Mouse (Mus musculus): ENCODE results near the gene Dido1.

The Dido1 gene

GRCm38 (mm10) chr2:180684031-180684430 is 25.8 kb downstream of the Dido1 start:
- no peak for DNase-seq (ENCODE audit: low spot score in 2 of 2)

- no peak for DNase-seq (ENCODE audit: low spot score in 2 of 2)
Measured at GRCm38 (mm10) chr2:180683524-180683923, 26.3 kb downstream of the Dido1 start.

DNA sequence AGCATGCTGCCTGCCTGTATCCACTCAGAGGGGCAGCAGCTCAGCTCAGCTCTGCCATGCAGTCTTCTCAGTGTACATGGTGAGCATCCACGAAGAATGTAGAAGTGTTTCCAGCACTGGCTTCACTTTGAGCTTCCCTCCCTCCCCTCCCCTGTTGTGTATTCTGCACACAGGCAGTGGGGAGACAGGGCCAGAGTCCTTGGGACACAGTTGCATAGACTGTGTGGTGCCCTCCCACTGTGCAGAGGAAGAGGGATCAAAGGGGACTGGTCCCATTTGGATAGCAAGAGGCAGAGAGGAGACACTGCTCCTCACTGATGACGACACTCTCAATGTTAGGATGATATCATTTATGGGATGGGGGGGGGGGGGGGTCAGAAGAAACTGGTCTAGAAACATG is 28.6 kb downstream of the Dido1 start:
- no peak for DNase-seq (ENCODE audit: low spot score in 2 of 2)

DNA sequence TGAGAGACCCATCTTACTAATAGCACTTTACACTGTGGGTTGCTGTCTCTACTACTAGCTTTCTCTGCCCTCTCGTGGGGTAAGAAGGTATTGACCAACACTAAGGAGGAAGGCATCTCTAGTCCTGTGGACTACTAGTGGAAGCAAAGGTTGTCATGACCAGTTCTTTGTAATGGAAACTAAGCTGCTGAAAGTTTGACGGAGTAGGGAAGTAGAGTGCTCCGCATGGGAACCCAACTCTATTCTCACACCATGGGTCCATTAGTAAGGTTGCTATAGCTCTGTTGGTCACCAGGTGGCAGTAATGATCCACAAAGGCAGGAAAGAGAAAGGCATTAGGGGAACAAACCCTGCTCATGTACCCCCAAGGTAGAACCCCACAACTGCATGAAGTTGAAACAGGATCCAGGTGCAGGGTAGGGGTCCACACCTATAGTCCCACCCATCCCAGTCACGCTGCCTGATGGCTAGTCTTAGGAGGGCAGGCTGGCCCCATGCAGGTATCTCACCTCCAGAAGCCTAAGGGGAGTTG is 31.1 kb downstream of the Dido1 start:
- peak; percentile 68 to 83 for DNase-seq (ENCODE audit: low spot score in 2 of 2)

DNA sequence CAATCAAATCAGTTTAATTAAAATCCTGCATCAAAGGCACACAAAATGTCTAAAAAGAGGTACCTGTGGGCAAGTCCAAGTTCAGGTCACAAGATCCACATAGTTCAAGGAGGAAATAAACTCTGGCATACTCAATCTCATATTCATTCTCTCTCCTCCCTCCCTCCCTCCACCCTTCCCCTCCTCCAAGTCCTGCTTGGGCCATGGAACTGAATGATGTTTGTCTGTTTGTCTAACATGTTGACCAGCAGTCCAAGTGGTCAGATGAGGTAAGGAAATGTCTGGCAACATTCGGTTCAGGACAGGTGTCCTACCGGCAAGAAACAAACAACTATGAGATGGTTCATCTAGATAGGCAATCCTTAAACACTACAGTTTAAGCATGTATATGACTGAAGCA is 33.1 kb downstream of the Dido1 start:
- DNase-seq (ENCODE audit: low spot score in 2 of 2), result no peak

DNA sequence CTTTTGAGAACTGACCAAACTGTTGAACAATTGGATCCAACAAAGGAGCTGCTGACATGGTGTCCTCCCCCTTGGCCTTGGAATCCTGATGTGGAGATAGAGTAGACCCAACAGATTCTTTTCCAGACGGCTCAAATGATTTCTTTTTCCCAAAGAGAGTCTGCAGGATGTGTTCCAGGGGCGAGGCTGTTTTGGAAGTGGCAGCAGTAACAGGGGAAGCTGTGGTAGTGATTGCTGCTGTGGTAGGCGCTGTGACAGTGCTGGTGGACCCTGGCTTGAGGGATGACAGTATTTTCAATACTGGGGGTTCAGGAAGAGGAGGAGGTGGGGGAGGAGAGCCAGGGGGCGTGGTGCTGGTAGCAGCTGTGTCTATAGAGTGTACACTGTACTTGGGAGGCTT is 47.8 kb downstream of the Dido1 start:
- DNase-seq (ENCODE audit: low spot score in 2 of 2), result no peak

DNA sequence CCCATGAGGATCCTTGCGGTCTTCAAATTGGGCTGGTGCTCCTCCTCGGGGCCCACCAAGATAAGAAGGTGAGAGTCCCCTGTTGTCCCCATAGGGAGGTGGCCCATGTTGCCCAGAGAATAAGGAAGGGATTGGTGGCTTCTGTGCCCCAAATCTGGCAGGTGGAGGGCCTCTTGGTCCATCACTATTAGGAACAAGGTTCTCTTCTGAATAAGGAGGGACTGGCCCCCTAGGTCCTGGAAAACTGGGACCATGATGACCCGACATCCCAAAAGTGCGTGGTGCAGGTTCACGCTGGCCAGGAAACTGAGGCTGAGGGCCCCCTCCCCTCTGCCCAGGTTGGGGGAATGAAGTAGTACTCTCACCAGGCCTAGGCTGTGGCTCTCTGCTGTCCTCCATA is 49.3 kb downstream of the Dido1 start:
- no peak for DNase-seq (ENCODE audit: low spot score in 2 of 2)

- no peak for DNase-seq (ENCODE audit: low spot score in 2 of 2)
Measured at GRCm38 (mm10) chr2:180659353-180660150, 50.2 kb downstream of the Dido1 start.

DNA sequence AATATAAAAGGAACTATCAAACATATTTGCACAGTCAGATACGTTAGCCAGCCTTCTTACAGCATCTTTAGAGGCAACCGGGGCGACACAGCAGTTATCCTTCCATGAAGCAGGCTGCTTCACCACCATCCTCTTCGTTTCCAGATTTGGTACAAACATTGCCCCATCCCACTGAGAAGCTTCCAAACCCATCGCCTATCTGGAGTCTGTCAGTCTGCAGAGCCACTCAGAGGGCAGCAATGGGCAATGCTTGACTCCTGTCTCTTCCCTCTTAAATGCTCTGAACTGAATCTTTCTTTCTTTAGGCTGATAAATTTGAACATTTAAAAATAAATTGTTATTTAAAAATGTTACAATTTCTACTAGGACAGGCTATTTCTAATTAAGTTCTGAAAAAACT is 51.4 kb downstream of the Dido1 start:
- no peak for DNase-seq (ENCODE audit: low spot score in 2 of 2)

- peak; percentile 69 to 82 for DNase-seq (ENCODE audit: low spot score in 2 of 2)
Measured at GRCm38 (mm10) chr2:180657394-180658013, 52.3 kb downstream of the Dido1 start.

- no peak for DNase-seq (ENCODE audit: low spot score in 2 of 2)
Measured at GRCm38 (mm10) chr2:180655150-180655549, 54.6 kb downstream of the Dido1 start.

- no peak for DNase-seq (ENCODE audit: low spot score in 2 of 2)
Measured at GRCm38 (mm10) chr2:180654666-180655065, 55.1 kb downstream of the Dido1 start.

DNA sequence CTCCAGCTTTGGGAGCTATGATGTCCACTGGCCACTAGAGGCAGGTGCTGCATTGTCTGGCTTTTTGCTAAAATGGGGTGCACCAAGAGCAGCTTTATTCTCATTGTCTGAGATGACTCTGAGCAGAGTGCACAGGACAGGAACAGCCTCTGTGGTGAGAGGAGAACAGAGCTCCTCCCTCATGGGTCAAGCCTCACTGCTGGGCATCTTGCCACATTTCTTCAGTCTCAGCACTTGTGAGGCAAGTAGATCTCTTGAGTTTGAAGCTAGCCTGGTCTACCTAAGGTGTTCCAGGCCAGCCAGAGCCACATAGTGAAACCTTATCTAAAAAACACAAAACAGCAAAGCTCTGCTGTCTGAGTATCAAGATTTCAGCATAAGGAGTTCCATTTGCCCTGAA is 63.0 kb downstream of the Dido1 start:
- no peak for DNase-seq (ENCODE audit: low spot score in 2 of 2)

- DNase-seq (ENCODE audit: low spot score in 2 of 2), result no peak
Measured at GRCm38 (mm10) chr2:180643626-180644025, 66.2 kb downstream of the Dido1 start.

GRCm38 (mm10) chr2:180642555-180643260 is 67.1 kb downstream of the Dido1 start, which contains the start of gene Tcfl5:
Gene Tcfl5 (minus strand): TSS chr2:180642708.
- DNase-seq (ENCODE audit: low spot score in 2 of 2), result no peak

DNA sequence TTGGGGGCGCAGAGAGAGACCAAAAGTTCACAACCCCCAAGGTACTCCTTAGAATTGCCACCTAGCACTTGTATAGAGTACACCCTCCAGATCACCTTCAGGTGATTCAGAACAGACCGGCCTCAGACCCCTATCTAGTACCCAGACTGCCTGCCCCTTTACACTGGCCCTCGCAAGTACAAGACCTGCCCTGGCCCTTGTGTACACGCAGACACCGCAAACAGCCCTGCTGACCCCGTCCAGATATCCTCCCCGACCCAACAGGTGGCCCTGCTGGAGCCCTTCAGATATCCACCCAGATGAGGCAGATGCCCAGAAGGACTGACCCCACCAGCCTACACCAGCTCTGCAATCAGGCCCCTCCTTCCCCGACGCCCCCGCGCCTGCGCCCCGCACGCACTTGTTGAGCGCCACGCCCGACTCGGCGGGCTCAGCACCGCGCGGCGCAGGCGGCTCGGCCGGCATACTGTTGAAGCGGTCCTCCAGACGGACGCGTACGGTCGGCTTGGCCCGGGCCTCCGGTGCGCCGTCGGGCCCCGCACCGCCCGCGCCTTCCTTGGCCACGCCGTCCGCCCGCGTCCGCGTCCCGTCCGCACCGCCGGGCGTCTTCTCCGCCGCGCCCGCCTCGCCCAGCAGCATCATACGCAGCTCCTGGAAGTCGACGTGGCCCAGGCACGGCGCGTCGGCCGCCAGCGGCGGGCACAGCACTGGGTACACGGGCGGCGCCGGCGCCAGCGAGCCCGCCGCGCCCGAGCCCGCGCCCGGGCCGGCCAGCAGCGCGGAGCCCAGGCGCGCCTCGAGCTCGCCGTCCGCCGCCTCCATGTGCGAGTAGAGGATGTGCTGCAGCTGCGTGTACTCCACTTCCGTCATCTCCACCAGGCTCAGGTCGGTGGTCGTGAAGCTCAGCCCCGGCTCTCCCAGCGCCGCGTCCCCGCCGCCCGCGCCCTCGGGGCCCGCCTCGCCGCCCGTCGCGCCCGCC is 67.9 kb downstream of the Dido1 start:
- DNase-seq (ENCODE audit: low spot score in 2 of 2), result no peak

DNA sequence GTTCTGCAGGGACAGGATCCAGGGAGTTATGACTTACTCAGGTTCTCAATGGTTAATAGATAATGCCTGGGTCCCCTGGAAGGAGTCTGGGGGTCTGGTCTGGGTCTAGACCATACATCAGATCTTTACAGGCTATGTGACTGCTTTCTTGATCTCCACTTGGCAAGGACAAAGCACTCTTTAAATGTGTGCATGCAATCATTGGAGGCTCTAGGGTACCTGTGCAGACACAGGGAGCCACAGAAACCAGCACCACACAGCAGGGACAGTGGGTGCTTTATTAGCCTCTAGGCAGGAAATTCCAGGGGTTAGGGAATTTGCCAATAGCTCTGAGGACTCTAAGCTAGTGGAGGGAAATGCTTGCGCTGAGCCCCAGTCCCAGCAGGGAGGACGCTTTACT is 97.9 kb downstream of the Dido1 start:
- DNase-seq (ENCODE audit: low spot score in 2 of 2), result no peak

- no peak for DNase-seq (ENCODE audit: low spot score in 2 of 2)
Measured at GRCm38 (mm10) chr2:180610283-180610682, 99.5 kb downstream of the Dido1 start.

Data from frontal cortex, postnatal 36 days (tissue).